Mouse (Mus musculus) naive thymus-derived CD4-positive, alpha-beta T cell, adult 2 months (primary cell): Measurements from ENCODE around the gene Il2rb.
A peak's percentile ranks its signal among the peaks of the same experiment; 100 is the strongest.

ENCODE experiments used
- DNase-seq: peaks from one replicate; pipeline ENCODE4 v3.0.0-alpha.2; 2011; ENCODE audit warnings: low read depth

Gene Il2rb

GRCm38 (mm10) chr15:78520112-78520715, 25.1 kb upstream of the Il2rb start:
- DNase-seq: no peak

GRCm38 (mm10) chr15:78518221-78518620, 23.1 kb upstream of the Il2rb start:
- peak; percentile 41 for DNase-seq

- no peak for DNase-seq
Observed at GRCm38 (mm10) chr15:78515759-78516158, 20.7 kb upstream of the Il2rb start.

DNA sequence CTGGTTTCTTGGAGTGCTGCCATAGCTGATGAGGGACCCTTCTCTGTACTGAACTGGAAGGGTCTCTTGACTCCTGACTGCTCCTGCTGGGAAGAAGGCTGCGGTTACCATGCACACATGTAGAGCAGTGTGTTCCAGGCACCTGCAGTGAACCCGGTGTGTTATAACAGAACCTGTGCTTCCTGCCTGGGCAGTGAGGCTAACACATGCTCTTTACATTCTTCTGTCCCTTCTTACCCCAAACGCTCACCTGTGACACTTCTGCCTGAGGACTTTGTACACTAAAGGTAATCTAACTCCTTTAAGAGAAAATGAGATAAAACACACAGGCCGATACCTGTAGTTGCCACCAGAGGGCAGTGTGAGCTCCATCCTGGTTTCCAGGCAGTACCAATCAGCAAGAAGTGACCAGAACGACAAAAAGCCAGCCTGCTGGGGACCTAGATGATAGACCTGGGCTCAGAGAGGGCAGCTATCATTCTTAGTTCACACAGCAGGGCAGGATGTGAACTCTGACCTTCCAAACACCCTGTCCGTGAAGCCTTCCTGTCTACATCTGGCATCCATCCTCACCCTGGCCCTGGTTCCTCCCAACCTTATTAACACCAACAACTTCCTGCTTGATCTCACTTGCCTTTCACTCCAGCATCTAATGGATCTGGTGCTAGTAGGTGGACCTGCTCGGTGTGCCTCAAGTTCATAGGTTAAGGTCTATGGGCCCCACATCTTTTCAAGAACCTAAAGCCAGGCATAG, 19.5 kb upstream of the Il2rb start:
- DNase-seq: peak; percentile 88

DNA sequence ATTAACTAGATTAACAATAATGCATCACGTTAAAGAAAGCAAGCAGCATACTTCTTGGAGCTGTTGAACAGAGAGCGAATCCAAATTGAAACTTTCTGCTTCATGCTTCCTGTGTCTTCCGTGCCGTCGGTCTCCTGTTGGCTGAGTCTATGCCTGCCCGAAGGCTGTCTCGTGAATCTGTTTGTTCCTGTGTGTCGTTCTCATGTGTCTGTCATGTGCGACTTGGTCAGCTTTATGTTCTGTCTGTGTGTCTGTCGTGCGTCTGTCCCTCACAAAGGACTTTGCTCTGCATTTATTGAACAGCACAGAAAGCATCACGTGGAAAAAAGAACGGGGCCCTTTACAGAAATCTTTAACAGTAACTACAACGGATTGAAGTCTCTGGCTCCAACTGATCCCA, 17.9 kb upstream of the Il2rb start:
- DNase-seq: no peak

DNA sequence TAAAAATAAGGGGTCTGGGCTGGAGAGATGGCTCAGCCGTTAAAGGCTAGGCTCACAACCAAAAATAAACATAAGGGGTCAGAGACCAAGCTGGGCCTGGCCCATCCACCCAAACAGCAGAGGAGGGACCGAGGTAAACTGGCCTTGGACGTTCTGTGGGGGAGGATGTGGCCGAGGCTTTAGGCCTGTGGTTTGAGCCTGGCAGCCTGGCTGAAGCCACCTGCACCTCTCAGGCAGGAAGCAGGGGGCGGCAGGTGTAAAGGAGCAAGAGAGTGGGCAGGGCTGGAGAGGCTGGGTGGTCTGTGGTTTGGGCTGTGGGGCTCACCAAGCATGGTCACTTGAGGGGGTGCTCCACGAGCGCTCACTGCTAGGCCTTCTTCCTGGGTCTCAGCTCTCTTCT, 16.9 kb upstream of the Il2rb start:
- no peak for DNase-seq

- peak; percentile 32 for DNase-seq
Observed at GRCm38 (mm10) chr15:78510736-78511135, 15.7 kb upstream of the Il2rb start.

GRCm38 (mm10) chr15:78510121-78510576, 15.1 kb upstream of the Il2rb start:
- peak; percentile 30 for DNase-seq

GRCm38 (mm10) chr15:78509297-78509899, 14.3 kb upstream of the Il2rb start:
- DNase-seq: no peak

GRCm38 (mm10) chr15:78508443-78508842, 13.4 kb upstream of the Il2rb start:
- DNase-seq: no peak

- DNase-seq: no peak
Observed at GRCm38 (mm10) chr15:78505541-78505940, 10.5 kb upstream of the Il2rb start.

DNA sequence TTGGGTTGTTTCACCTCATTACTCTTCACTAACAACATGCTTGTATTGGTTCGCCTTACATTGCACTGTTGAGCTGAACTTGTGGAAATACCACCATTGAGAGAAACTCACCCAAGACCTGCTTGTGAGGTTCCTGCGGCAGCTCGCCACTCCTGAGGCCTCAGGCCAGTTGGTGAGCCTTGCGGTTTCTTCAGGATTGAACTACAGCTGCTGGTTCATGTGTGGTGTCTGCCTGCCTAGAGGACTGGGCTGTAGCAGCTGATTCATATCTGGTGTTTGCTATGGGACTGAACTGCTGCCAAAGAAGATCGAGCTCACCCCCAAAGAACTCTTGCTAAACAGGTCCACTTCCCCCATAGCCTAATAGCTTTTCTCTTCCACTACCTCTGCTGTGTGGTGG, 9.7 kb upstream of the Il2rb start:
- no peak for DNase-seq

- DNase-seq: no peak
Observed at GRCm38 (mm10) chr15:78504013-78504412, 8.9 kb upstream of the Il2rb start.

- no peak for DNase-seq
Observed at GRCm38 (mm10) chr15:78502437-78503132, 7.5 kb upstream of the Il2rb start.

- peak; percentile 63 for DNase-seq
Observed at GRCm38 (mm10) chr15:78493401-78494010, 1.6 kb downstream of the Il2rb start.

GRCm38 (mm10) chr15:78491301-78491700, 3.8 kb downstream of the Il2rb start:
- DNase-seq: no peak

GRCm38 (mm10) chr15:78489906-78490305, 5.2 kb downstream of the Il2rb start:
- DNase-seq: no peak

GRCm38 (mm10) chr15:78489248-78489647, 5.8 kb downstream of the Il2rb start:
- no peak for DNase-seq

DNA sequence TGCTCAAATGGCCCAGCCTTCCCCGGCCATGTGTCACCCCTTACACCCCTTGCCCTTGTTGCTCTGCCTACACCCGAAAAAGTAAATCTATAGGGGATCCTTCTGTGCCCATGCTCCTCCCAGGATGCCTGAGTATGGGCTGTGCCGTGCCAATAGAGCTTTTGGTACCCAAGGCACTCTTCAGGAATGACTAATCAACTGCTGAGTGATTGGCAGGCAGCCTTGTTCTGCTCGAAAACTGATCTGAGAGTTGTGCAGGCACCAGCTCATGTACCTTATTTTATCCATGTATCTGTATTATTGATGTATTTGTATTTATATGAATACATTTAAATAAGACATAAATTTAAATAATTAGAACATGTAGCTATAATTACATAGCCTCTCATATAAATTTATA, 8.0 kb downstream of the Il2rb start:
- DNase-seq: no peak

DNA sequence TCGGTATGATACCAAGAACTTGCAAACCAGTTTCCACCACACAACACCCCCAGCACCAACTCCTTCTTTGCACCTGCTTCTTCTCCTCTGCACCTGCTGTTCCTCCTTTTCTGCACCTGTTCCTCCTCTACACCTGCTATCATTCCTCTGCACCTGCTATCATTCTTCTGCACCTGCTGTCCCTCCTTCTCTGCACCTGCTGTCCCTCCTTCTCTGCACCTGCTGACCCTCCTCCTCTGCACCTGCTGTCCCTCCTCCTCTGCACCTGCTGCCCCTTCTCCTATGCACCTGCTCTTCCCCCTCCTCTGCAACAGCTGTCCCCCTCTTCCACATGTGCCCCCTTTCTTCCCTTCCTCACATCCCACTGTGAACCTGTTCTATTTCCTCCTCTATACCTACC, 8.5 kb downstream of the Il2rb start:
- no peak for DNase-seq

DNA sequence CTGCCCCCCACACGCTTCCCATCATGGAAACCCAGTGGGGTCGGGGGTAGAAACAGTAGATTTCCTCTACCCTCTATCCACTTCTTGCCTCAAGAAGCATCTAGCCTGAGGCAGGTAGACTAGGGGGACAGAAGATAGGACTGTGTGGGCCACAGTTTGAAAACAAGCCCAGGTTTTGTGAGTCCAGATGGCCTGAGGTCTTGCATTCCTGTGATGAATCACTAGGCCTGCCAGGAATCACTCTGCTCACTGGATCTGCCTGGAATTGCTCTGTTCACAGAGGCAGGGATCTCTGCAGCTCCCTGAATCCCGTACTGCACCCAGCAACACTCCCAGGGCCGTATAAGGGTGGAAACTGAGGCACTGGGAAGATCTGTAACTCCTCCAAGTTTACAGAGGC, 11.8 kb downstream of the Il2rb start:
- DNase-seq: no peak

- DNase-seq: no peak
Observed at GRCm38 (mm10) chr15:78482518-78482917, 12.6 kb downstream of the Il2rb start.
